Mouse (Mus musculus): ENCODE results near the gene Haao. TPM values are rescaled to one million over a fixed set of nuclear protein-coding genes. Genes with fewer than 3 reads are reported as not detected.

Haao gene
- polyA plus RNA-seq, 1 experiment from 2014 or later, result 0.99 TPM

DNA sequence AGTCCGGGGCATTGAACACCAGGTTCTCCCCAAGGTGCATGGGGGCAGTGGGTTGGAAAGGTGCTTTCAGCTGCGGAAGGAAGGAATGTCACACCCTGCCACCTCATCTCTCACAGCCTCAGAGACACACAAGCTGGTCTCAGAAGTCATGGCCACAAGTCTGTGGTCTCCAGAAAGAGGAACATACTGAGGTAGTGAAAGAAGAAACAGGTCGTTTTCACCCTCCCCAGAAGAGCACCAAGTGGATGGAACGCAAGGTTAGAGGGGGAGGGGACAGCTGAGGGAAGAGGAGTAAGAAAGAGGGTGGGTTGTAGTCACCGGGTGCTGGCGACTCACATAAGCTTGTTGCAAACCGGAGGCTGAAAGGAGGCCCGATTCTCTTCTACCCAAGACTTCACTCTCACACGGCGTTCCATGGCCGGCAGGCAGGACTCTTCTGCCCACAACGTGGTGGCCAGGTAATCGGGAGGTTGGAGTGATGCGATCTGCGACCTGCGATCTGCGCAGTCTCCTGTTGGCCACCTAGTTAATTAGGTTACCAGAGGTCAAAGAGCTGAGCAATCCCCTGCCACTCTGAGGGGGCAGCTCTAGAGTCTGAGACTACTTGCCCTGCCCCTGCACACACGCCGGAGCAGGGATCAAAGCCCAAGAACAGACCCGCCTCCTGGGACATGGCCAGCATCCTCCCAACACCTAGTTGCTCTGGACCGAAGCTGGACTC lies 1.3 kb downstream of the Haao start:
- no peaks in the 10 kb centered on the region for H3K9me3 ChIP-seq (replicated peaks)
- no peak for DNase-seq (ENCODE audit: low spot score)
- WGBS, result 75% methylated on average over 21 of the region's 21 CpGs
- peaks cover 38% of the 10 kb centered on the region for H3K4me1 ChIP-seq
- no peak overlapping the region for H3K27ac ChIP-seq
- no peaks in the 10 kb centered on the region for H3K36me3 ChIP-seq
- H3K4me3 ChIP-seq, result no peak overlapping the region
- H3K27me3 ChIP-seq (ENCODE audit: low read depth, poor library complexity, severe bottlenecking), result no peaks in the 10 kb centered on the region

DNA sequence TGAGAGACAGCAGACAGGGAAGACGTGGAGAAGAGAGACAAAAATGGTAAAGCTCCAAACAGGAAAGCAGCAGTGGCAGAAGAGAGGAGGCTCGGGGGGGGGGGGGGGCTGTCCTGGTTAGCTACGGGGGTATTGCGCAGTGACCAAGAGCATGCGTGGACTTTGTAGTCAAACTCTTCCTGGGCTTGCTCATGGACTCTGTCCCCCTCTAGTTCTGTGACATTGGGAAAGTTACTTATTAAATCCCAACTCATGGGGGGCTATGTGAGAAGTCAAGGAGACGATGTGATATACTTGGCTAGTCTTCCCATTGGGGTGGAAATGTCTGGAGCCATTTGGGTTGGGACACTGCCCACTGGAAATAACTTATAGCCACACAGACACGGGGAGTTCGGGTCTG lies 2.2 kb downstream of the Haao start:
- no peak overlapping the region for H3K4me3 ChIP-seq
- no peak for DNase-seq (ENCODE audit: low spot score)
- no peaks in the 10 kb centered on the region for H3K36me3 ChIP-seq
- no peaks in the 10 kb centered on the region for H3K9me3 ChIP-seq (replicated peaks)
- WGBS, result 86% methylated on average over 8 of the region's 8 CpGs
- H3K27ac ChIP-seq, result no peak overlapping the region
- peaks cover 38% of the 10 kb centered on the region for H3K4me1 ChIP-seq
- no peaks in the 10 kb centered on the region for H3K27me3 ChIP-seq (ENCODE audit: low read depth, poor library complexity, severe bottlenecking)

DNA sequence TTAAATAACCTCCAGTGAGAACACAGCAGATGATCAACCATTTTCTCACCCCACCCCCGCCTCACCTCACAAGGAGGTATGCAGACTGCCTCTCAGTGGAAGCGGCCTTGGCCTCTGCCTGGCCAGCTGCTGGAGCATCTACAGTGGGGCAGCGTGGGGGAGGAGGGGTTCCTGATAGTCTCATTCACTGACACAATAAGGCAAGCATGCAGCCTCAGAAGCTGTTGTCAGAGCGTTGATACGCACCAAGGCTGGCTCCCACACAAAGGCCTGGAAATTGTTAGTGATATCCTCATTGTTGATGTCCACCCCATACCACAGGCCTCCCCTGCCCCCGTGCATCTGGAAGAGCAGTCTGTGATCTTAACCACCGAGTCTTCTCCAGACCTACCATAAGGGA lies 4.0 kb downstream of the Haao start:
- peaks cover 25% of the 10 kb centered on the region for H3K4me1 ChIP-seq
- H3K27me3 ChIP-seq (ENCODE audit: low read depth, poor library complexity, severe bottlenecking), result no peaks in the 10 kb centered on the region
- no peaks in the 10 kb centered on the region for H3K9me3 ChIP-seq (replicated peaks)
- no peak for DNase-seq (ENCODE audit: low spot score)
- H3K27ac ChIP-seq, result no peak overlapping the region
- no peaks in the 10 kb centered on the region for H3K36me3 ChIP-seq
- H3K4me3 ChIP-seq, result no peak overlapping the region
- WGBS, result 79% methylated on average over 7 of the region's 7 CpGs

DNA sequence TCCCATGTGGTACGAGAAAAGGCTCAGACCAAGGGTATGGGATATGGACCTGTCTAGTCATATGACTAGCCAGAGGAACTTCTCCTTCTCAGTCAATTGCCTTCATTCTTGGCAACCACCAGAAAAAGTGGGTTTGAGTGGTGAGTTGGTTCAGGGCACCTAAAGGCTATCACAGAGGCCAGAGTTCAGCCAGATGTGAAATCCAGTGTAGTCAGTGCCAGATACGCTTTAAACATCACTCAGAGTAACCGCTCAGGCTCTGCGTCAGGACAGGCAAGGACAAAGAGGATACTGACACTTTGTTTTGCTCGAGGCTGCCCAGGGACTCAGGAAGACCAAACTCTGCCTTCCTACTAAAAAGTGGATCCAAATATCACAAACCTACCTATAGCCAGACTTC lies 6.8 kb downstream of the Haao start:
- no peak overlapping the region for H3K27ac ChIP-seq
- H3K9me3 ChIP-seq (replicated peaks), result no peaks in the 10 kb centered on the region
- no peak overlapping the region for H3K4me3 ChIP-seq
- no peaks in the 10 kb centered on the region for H3K36me3 ChIP-seq
- DNase-seq (ENCODE audit: low spot score), result no peak
- peaks cover 29% of the 10 kb centered on the region for H3K4me1 ChIP-seq
- 91% methylated on average over 5 of the region's 5 CpGs for WGBS
- H3K27me3 ChIP-seq (ENCODE audit: low read depth, poor library complexity, severe bottlenecking), result peaks cover 7% of the 10 kb centered on the region; the same call in 1 of the 2 replicates

DNA sequence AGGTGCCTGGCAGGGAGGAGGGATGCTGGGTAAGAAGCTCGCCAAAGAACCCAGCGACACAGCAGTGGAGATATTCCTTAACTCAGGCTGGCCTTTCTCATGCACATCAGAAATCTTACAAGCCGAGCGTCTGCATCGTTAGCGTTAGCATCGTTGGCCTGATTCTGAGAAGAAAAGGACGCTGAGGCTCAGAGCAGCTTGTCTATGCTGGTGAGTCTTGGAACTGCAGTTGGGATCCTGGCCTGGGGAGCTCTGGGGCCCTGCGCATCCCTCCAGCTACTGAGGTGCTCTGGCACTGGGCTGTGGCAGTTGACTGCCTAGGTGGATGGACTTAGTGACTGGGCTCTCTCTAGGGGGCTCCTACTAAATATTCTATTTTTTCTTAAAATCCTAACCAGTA lies 8.6 kb downstream of the Haao start:
- Histone ChIP-seq H3K36me3 (no peaks in the 10 kb centered on the region), H3K27me3 (ENCODE audit: low read depth, poor library complexity, severe bottlenecking) (peaks cover 7% of the 10 kb centered on the region; the same call in 1 of the 2 replicates)

DNA sequence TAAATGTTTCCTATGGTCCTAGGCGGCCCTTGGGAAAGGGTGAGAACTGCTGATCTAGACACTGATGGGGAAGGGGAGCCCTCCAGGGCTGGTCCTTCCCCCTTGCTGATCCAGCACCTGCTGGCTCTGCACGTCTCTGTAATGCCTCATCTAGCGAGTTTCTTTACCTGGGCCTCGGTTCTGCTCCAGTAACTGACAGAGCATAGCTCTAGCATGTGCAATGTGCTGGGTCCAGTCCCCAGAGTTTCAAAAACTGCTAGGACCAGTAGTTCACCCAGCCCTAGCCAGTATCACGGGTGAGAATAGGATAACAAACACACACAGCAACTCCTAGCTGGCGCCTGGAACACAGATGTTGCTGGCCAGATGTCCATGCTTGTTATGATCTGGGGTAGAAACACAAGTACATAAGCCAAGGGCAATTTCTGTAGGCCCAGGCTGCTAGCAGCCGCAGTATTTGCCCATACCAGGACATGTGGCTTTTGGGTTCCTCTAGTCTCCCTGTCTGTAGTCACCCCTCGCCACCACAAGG lies 10.0 kb downstream of the Haao start:
- Histone ChIP-seq H3K27me3 (ENCODE audit: low read depth, poor library complexity, severe bottlenecking) (peaks cover 7% of the 10 kb centered on the region; the same call in 1 of the 2 replicates), H3K36me3 (no peaks in the 10 kb centered on the region), H3K4me3 (no peak overlapping the region), H3K27ac (peak overlapping the region; percentile 51), H3K4me1 (peaks cover 40% of the 10 kb centered on the region), H3K9me3 (replicated peaks) (no peaks in the 10 kb centered on the region)
- DNase-seq (ENCODE audit: low spot score), result no peak
- WGBS, result 69% methylated on average over 8 of the region's 8 CpGs

More for the DNA sequence above, 8.6 kb downstream of the Haao start:
- Histone ChIP-seq H3K4me3 (no peak overlapping the region), H3K27ac (peak overlapping the region; percentile 51; the same call in 1 of the 2 replicates), H3K4me1 (peaks cover 43% of the 10 kb centered on the region), H3K9me3 (replicated peaks) (no peaks in the 10 kb centered on the region)
- 67% methylated on average over 9 of the region's 9 CpGs for WGBS
- DNase-seq (ENCODE audit: low spot score), result no peak

DNA sequence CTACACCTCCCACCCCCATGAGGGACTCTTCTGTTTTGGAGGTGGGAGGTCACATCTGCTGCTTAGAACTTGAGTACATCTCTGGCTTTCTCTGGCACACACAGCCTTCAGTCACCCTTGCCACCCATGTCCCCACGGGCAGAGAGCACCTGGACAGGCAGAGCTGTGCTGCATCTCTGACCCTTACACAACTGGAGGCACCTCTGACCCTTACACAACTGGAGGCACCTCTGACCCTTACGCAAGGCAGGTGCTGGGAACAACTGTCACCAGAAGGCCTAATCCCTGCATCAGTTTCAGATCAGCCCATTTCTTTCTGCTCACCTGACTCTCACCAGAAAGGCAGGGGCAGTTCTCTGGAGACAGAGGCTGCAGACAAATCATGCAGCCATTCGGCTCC lies 11.7 kb downstream of the Haao start:
- 57% methylated on average over 3 of the region's 3 CpGs for WGBS
- Histone ChIP-seq H3K9me3 (replicated peaks) (no peaks in the 10 kb centered on the region), H3K27ac (peak overlapping the region; percentile 71), H3K4me1 (peaks cover 40% of the 10 kb centered on the region), H3K27me3 (ENCODE audit: low read depth, poor library complexity, severe bottlenecking) (peaks cover 7% of the 10 kb centered on the region; the same call in 1 of the 2 replicates), H3K36me3 (no peaks in the 10 kb centered on the region), H3K4me3 (no peak overlapping the region)
- no peak for DNase-seq (ENCODE audit: low spot score)

DNA sequence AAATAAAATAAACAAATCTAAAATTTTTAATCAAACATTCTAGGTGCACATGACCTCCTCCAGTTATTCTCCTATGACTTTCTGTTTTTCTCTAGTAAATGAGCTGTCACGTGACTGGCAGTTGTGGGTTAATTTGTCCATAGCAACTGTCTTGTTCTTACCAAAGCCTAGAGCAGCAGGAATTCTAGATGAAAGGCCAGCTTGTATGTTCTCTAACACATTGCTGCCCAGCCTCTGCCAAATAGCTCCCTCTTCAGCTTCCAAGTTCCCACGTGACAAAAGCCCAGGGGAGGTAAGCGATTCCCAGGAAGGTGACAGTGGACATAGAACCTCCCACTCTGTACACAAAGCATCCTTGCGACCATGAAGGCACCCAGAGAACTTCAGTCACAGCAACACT lies 13.6 kb downstream of the Haao start:
- no peak for DNase-seq (ENCODE audit: low spot score)

DNA sequence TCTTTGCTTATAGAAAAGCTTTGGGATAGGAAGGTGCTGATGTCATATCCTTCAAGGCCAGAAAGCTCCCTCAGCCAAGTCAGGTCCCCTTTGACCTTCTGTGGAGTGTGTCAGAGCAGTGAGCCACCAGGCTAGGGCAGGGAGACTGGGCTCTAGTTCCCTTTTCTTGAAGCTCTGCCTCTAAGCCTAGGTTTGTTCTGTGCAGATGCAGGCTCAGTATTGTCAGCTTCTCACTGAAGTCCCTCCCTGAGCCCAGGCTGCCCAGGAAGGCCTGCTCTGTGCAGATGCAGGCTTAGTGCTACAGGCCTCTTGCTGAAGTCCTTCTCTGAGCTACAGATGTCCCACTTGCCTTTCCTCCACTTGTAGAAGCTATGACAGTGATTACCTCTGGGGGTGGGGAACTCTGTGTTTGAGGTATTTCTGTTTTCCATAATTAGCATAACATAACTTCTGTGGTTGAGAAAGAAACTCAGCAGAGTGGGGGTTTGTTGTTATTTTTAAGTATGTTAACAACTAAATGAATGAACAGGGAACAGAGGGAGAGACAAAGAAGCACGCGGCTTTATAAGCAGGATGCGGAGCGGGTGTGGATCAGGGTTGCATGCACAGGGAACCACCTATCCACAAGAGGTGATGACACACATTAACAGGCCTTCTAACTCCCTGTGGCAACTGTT lies 17.0 kb downstream of the Haao start:
- H3K27ac ChIP-seq, result no peak overlapping the region
- H3K4me1 ChIP-seq, result peaks cover 37% of the 10 kb centered on the region
- no peaks in the 10 kb centered on the region for H3K36me3 ChIP-seq
- no peak overlapping the region for H3K4me3 ChIP-seq
- 92% methylated on average over 4 of the region's 4 CpGs for WGBS
- no peaks in the 10 kb centered on the region for H3K27me3 ChIP-seq (ENCODE audit: low read depth, poor library complexity, severe bottlenecking)
- no peaks in the 10 kb centered on the region for H3K9me3 ChIP-seq (replicated peaks)
- no peak for DNase-seq (ENCODE audit: low spot score)

More for the DNA sequence above, 13.6 kb downstream of the Haao start:
- H3K9me3 ChIP-seq (replicated peaks), result no peaks in the 10 kb centered on the region
- H3K27ac ChIP-seq, result peak overlapping the region; percentile 30; the same call in 1 of the 2 replicates
- H3K36me3 ChIP-seq, result no peaks in the 10 kb centered on the region
- 71% methylated on average over 4 of the region's 4 CpGs for WGBS
- peaks cover 56% of the 10 kb centered on the region for H3K4me1 ChIP-seq
- peaks cover 7% of the 10 kb centered on the region; the same call in 1 of the 2 replicates for H3K27me3 ChIP-seq (ENCODE audit: low read depth, poor library complexity, severe bottlenecking)
- no peak overlapping the region for H3K4me3 ChIP-seq

DNA sequence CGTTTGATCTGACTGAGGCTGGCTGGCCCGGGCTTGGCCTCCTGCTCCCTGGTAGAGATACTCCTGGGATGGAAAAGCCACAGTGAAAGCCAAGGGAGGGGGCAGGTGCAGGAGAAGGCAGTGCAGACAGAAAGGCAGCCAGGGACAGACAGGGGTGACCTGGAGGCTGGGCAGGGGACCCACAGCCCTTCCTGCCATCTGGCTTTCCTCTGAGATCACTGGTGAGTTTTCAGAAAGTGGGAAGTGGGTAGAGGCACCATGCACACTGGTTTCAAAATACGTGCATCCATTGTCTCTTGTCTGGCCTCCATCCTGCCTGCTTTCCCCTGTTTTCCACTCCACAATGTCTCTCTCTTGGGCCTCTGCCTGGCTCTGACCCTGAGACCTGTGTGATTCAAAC lies 18.4 kb downstream of the Haao start:
- Histone ChIP-seq H3K9me3 (replicated peaks) (no peaks in the 10 kb centered on the region), H3K36me3 (no peaks in the 10 kb centered on the region), H3K4me3 (no peak overlapping the region), H3K4me1 (peaks cover 25% of the 10 kb centered on the region), H3K27me3 (ENCODE audit: low read depth, poor library complexity, severe bottlenecking) (no peaks in the 10 kb centered on the region), H3K27ac (no peak overlapping the region; the same call in 1 of the 2 replicates)
- WGBS, result 73% methylated on average over 3 of the region's 3 CpGs
- no peak for DNase-seq (ENCODE audit: low spot score)

DNA sequence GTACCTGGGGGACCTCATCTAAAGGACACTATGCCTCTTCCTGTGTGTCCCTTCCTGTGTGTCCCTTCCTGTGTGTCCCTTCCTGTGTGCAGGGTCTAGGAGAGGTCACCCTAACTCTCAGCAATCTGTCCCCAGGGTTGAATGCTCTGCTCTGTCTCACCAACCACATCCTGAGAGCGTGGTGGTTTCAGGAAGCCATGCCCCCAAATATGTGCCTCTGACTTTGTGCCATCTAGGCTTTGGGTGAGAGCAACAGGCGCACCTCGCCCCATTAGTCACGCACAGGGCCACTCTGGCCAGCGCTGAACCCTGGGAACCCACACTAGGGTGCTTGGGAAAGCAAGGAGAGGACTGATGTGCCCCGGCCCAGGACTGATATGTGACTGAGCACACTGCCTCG lies 23.9 kb downstream of the Haao start:
- H3K27ac ChIP-seq, result 0 out of 2 replicates have a peak overlapping the region, but pooled peaks have one; percentile 50
- H3K4me3 ChIP-seq, result no peak overlapping the region
- 92% methylated on average over 7 of the region's 7 CpGs for WGBS
- no peak for DNase-seq (ENCODE audit: low spot score)
- H3K4me1 ChIP-seq, result peaks cover 16% of the 10 kb centered on the region
- no peaks in the 10 kb centered on the region for H3K9me3 ChIP-seq (replicated peaks)
- H3K36me3 ChIP-seq, result no peaks in the 10 kb centered on the region
- no peaks in the 10 kb centered on the region for H3K27me3 ChIP-seq (ENCODE audit: low read depth, poor library complexity, severe bottlenecking)

DNA sequence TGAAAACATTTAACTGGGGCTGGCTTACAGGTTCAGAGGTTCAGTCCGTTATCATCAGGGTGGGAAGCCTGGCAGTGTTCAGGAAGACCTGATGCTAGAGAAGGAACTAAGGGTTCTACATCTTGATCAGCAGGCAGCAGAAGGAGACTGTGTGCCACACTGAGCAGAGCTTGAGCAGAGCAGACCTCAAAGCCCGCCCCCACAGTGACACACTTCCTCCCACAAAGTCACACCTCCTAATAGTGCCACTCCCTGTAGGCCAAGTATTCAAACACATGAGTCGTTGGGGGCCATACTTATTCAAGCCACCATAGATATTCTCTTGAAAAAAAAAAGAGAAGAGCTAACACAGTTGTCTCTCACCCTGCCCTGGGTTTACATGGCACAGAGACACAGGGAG lies 25.9 kb downstream of the Haao start:
- Histone ChIP-seq H3K27me3 (ENCODE audit: low read depth, poor library complexity, severe bottlenecking) (no peaks in the 10 kb centered on the region), H3K36me3 (no peaks in the 10 kb centered on the region)
- 91% methylated on average over 3 of the region's 3 CpGs for WGBS

DNA sequence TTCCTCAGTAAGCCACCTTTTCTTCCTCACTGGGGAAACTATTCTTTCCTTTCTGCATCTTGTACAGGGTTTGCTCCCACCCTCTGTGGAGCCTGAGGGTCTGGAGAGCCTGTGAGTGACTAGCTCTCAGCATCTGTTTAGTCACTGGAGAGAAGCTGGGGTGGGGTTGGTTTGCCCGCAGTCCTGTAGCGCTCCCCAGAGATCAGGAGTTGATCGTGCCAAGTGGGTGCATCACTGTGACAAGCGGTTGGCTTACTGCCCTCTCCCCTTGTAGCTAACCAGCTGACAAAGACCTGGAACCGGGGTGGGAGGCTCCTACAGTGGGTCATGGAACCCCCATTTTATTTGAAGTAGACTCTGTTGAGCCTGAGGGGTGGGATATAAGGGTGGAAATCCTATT lies 27.1 kb downstream of the Haao start:
- Histone ChIP-seq H3K4me3 (no peak overlapping the region), H3K4me1 (peaks cover 10% of the 10 kb centered on the region; the same call in 1 of the 2 replicates), H3K27me3 (ENCODE audit: low read depth, poor library complexity, severe bottlenecking) (no peaks in the 10 kb centered on the region), H3K9me3 (replicated peaks) (no peaks in the 10 kb centered on the region), H3K36me3 (no peaks in the 10 kb centered on the region), H3K27ac (0 out of 2 replicates have a peak overlapping the region, but pooled peaks have one; percentile 8)
- no peak for DNase-seq (ENCODE audit: low spot score)
- 92% methylated on average over 5 of the region's 5 CpGs for WGBS

More for the DNA sequence above, 25.9 kb downstream of the Haao start:
- H3K9me3 ChIP-seq (replicated peaks), result no peaks in the 10 kb centered on the region
- peaks cover 10% of the 10 kb centered on the region; the same call in 1 of the 2 replicates for H3K4me1 ChIP-seq
- no peak for DNase-seq (ENCODE audit: low spot score)
- H3K27ac ChIP-seq, result no peak overlapping the region
- no peak overlapping the region for H3K4me3 ChIP-seq
